Mouse (Mus musculus) erythroblast, adult 5-6 weeks (primary cell): ENCODE results near the gene Emc10. TPM values are rescaled to one million over a fixed set of nuclear protein-coding genes. Genes with fewer than 3 reads are reported as not detected.

ENCODE experiments used
- ATAC-seq: replicated peaks from 2 replicates; pipeline ENCODE4 v1.8.0; 2016; ENCODE audit warnings: moderate number of reproducible peaks, mild to moderate bottlenecking, moderate TSS enrichment, inconsistent platforms; ENCODE audit not compliant: poor library complexity, low FRiP score, severe bottlenecking
- total RNA-seq, 2 experiments: library from RNA; stranded (forward) in 1 of 2; stranded (reverse) in 1 of 2; fragments of 150-400 nt in 1 of 2; fragments of 200-764, 138-1000 nt in 1 of 2; gene quantifications; 2 replicates each; pipeline versions ENCODE4 v1.2.3 to v1.2.4; 2015 to 2017; ENCODE audit warnings: low replicate concordance in 2 of 2

Emc10 gene
- total RNA-seq, 2 experiments from 2014 or later: 13.4 to 17.9 TPM

DNA sequence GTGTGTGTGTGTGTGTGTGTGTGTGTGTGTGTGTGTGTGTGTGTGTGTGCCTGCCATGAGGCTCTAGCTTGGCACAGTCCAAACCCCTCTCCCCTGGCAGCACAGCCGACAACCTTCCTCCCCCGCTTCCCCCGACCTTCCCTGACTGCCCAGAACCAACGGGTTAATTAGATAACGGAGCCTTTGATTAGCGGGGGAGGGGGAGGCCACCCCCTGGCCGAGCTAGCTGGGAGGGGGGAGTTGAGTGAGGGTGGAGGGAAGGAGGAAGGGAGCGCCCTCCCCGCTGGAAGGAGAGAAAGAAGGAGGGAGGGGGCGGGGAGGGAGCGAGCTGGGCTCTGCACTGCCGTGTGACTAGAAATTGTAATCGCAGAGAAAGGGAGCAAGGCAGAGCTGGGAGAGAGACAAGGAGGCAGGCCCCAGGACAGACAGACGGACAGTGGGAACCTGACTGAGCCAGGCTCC lies 54.6 kb downstream of the Emc10 start:
- ATAC-seq: no peak

DNA sequence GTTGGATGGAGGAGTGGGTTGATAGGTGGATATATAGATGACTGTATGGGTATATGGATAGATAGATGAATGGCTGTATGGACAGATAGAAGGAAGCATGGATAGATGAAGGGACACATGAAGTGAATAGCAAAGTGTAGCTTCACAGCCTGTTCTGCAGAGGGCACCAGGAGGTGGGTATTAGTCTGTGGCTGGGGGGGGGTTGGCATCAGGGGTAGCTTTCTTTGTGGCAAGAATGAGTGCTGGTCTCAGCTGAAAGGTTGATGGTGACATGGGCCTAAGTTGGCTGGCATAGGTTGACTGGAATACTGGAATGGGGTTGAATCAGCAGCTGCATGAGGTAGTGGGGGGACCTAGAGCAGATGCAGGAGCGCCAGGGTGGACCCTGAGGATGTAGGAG lies 55.1 kb downstream of the Emc10 start:
- no peak for ATAC-seq

DNA sequence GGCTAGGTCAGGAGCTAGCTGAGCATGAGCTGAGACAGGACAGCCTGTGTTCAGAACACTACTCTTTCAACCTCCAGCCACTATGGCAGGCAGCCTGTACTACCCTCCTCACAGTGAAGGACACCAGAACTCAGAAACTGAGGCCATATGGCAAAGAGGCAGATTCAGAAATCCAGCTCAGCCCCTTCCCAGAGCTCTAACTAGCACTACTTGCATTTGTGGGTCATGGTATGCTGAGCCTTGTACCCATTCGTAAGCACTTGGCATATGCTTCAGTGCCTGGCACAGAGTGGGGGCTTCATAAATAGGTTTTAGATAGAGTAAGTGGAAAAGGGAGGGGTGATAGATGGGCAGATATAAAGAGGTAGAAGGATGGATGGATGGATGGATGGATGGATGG lies 55.9 kb downstream of the Emc10 start:
- no peak for ATAC-seq

Other genes with a start within 250 kb of the Emc10 start
- not detected in 2 replicates for gene 1700028J19Rik, start 249.8 kb downstream of the Emc10 start, total RNA-seq (2015; ENCODE audit: low replicate concordance)
- 0.70 TPM in 1 of 2 replicates, not detected in the other for gene 1700028J19Rik, start 249.8 kb downstream of the Emc10 start, total RNA-seq (2017; ENCODE audit: low replicate concordance)
- gene 2410002F23Rik, start 249.8 kb downstream of the Emc10 start, total RNA-seq (2015; ENCODE audit: low replicate concordance): 8.2 and 9.8 TPM in 2 replicates
- 5.6 and 7.8 TPM in 2 replicates for gene 2410002F23Rik, start 249.8 kb downstream of the Emc10 start, total RNA-seq (2017; ENCODE audit: low replicate concordance)
- not detected in 2 replicates for gene Acp4, start 239.2 kb downstream of the Emc10 start, total RNA-seq (2015; ENCODE audit: low replicate concordance)
- gene Acp4, start 239.2 kb downstream of the Emc10 start, total RNA-seq (2017; ENCODE audit: low replicate concordance): not detected in 2 replicates
- gene Gm15517, start 235.1 kb downstream of the Emc10 start, total RNA-seq (2015; ENCODE audit: low replicate concordance): not detected in 2 replicates
- not detected in 2 replicates for gene Gm15517, start 235.1 kb downstream of the Emc10 start, total RNA-seq (2017; ENCODE audit: low replicate concordance)
- 0.19 and 0.63 TPM in 2 replicates for gene Clec11a, start 189.6 kb downstream of the Emc10 start, total RNA-seq (2015; ENCODE audit: low replicate concordance)
- gene Clec11a, start 189.6 kb downstream of the Emc10 start, total RNA-seq (2017; ENCODE audit: low replicate concordance): 0.28 and 1.0 TPM in 2 replicates
- gene Shank1, start 186.3 kb downstream of the Emc10 start, total RNA-seq (2015; ENCODE audit: low replicate concordance): not detected in 2 replicates
- gene Shank1, start 186.3 kb downstream of the Emc10 start, total RNA-seq (2017; ENCODE audit: low replicate concordance): not detected in 2 replicates
- not detected in 2 replicates for gene Syt3, start 112.4 kb downstream of the Emc10 start, total RNA-seq (2015; ENCODE audit: low replicate concordance)
- gene Syt3, start 112.4 kb downstream of the Emc10 start, total RNA-seq (2017; ENCODE audit: low replicate concordance): not detected in 2 replicates
- gene 1700008O03Rik, start 110.7 kb downstream of the Emc10 start, total RNA-seq (2015; ENCODE audit: low replicate concordance): not detected in 2 replicates
- gene 1700008O03Rik, start 110.7 kb downstream of the Emc10 start, total RNA-seq (2017; ENCODE audit: low replicate concordance): not detected in 2 replicates
- not detected in 2 replicates for gene Lrrc4b, start 67.5 kb downstream of the Emc10 start, total RNA-seq (2015; ENCODE audit: low replicate concordance)
- not detected in 2 replicates for gene Lrrc4b, start 67.5 kb downstream of the Emc10 start, total RNA-seq (2017; ENCODE audit: low replicate concordance)
- not detected in 2 replicates for gene Aspdh, start 31.1 kb downstream of the Emc10 start, total RNA-seq (2015; ENCODE audit: low replicate concordance)
- gene Aspdh, start 31.1 kb downstream of the Emc10 start, total RNA-seq (2017; ENCODE audit: low replicate concordance): not detected in 2 replicates
- gene Josd2, start 28.5 kb downstream of the Emc10 start, total RNA-seq (2015; ENCODE audit: low replicate concordance): 6.7 and 43.7 TPM in 2 replicates
- 33.7 and 59.7 TPM in 2 replicates for gene Josd2, start 28.5 kb downstream of the Emc10 start, total RNA-seq (2017; ENCODE audit: low replicate concordance)
- gene Fam71e1, start 52 bp upstream of the Emc10 start, total RNA-seq (2015; ENCODE audit: low replicate concordance): not detected in 2 replicates
- gene Fam71e1, start 52 bp upstream of the Emc10 start, total RNA-seq (2017; ENCODE audit: low replicate concordance): not detected in 2 replicates
- gene Mybpc2, start 28.1 kb upstream of the Emc10 start, total RNA-seq (2015; ENCODE audit: low replicate concordance): not detected in 2 replicates
- not detected in 2 replicates for gene Mybpc2, start 28.1 kb upstream of the Emc10 start, total RNA-seq (2017; ENCODE audit: low replicate concordance)
- 1.7 and 1.9 TPM in 2 replicates for gene Spib, start 35.5 kb upstream of the Emc10 start, total RNA-seq (2015; ENCODE audit: low replicate concordance)
- 1.9 and 2.6 TPM in 2 replicates for gene Spib, start 35.5 kb upstream of the Emc10 start, total RNA-seq (2017; ENCODE audit: low replicate concordance)
- 21.3 and 26.5 TPM in 2 replicates for gene Pold1, start 52.3 kb upstream of the Emc10 start, total RNA-seq (2015; ENCODE audit: low replicate concordance)
- gene Pold1, start 52.3 kb upstream of the Emc10 start, total RNA-seq (2017; ENCODE audit: low replicate concordance): 16.2 and 29.3 TPM in 2 replicates
- 34.4 and 41.8 TPM in 2 replicates for gene Nr1h2, start 57.4 kb upstream of the Emc10 start, total RNA-seq (2015; ENCODE audit: low replicate concordance)
- 32.0 and 41.0 TPM in 2 replicates for gene Nr1h2, start 57.4 kb upstream of the Emc10 start, total RNA-seq (2017; ENCODE audit: low replicate concordance)
- 66.9 TPM in 2 replicates for gene Napsa, start 75.9 kb upstream of the Emc10 start, total RNA-seq (2015; ENCODE audit: low replicate concordance)
- 18.0 and 26.1 TPM in 2 replicates for gene Napsa, start 75.9 kb upstream of the Emc10 start, total RNA-seq (2017; ENCODE audit: low replicate concordance)
- not detected in 2 replicates for gene Kcnc3, start 94.1 kb upstream of the Emc10 start, total RNA-seq (2015; ENCODE audit: low replicate concordance)
- 0.42 TPM in 1 of 2 replicates, not detected in the other for gene Kcnc3, start 94.1 kb upstream of the Emc10 start, total RNA-seq (2017; ENCODE audit: low replicate concordance)
- gene Myh14, start 174.3 kb upstream of the Emc10 start, total RNA-seq (2015; ENCODE audit: low replicate concordance): not detected in 2 replicates
- not detected in 2 replicates for gene Myh14, start 174.3 kb upstream of the Emc10 start, total RNA-seq (2017; ENCODE audit: low replicate concordance)
- gene Izumo2, start 212.2 kb upstream of the Emc10 start, total RNA-seq (2015; ENCODE audit: low replicate concordance): not detected in 2 replicates
- gene Izumo2, start 212.2 kb upstream of the Emc10 start, total RNA-seq (2017; ENCODE audit: low replicate concordance): not detected in 2 replicates